Mouse (Mus musculus): ENCODE data around the gene Ric8b. TPM values are rescaled to one million over a fixed set of nuclear protein-coding genes. Genes with fewer than 3 reads are reported as not detected.

Gene Ric8b
- total RNA-seq, 2 experiments from 2014 or later = 28.6 to 36.4 TPM

DNA sequence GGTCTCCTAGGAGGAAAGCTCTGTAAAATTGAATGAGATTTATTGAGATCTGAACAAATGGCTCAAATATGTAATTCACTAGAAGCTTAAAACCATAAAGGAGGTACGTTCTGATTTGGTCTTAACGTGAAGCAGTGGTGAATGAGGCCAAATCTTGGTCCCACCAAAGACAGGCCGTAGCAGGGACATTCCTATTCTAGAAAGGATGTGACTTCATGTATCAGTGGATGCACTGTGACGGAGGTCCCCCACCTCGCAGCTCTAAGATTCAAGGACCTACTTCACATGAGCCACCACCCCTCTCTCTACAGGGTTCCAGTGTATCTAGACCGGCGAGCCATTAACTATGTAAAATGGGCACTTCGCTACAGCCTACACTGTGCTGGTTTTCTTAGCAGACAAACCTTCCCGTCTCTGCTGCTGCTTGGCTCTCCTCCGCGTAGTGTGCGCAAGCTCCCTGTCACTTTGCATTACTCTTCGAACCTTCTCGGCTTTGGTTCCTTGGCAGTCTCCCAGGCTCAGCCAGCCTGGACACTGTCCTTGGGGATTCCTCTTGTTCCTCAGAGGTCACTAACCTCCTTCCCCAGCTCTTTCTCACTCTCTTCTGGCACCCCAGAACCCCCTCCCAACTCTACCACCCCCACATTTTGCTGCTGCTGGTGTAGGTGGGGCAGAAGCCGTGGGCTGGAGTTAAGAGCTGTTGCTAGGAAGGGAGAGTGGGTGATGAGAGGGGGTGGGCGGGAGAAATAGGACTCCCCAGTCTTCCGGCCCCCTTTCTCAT is 8.2 kb upstream of the Ric8b start:
- DNase-seq = no peak

DNA sequence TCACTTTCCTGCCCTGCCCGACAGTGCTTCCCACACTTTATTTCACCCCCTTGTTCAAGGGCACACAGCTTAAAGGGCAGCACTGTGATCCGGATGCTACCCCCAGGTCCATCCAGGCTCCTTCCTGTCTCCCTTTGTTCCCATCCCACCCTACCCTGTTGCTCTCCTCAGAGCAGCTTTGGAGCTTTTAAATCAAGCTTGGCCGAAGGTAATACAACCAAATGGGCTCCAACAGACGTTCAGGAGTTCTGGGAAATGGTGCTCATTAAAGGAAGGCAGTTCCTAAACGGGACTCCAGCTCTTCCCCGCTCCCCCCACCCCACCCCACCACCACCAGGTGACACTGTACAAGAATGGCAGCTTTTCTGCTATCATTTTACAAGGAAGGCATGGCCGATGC is 7.2 kb upstream of the Ric8b start:
- no peak for DNase-seq

DNA sequence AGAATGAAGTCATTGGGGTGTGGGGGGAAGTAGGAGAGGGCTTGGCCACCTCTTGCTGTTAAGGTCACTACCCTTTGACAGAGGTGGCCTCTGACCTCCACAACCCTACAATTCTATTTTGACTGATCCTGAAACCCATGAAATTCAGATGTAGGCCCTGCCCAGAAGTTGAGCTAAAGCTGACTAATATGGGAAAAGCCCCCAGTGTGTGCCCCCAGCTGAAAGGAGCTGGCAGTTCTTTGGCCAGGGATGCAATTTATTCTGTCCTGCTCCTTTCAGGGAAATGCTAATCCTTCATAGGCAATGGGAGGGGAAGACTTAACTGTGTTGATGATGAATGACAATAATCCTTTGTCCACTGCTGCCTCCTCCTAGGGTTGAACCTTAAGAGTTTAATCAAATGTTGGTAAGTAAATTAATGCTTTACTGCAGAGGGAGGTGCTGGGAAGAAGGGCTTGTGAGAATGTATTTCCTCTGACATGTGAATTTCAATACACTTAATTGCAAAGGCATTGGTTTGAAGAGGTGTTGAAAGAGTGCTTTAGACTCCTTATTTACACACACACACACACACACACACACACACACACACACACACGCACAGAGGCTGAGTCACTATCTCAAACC is 6.5 kb upstream of the Ric8b start:
- DNase-seq = no peak

DNA sequence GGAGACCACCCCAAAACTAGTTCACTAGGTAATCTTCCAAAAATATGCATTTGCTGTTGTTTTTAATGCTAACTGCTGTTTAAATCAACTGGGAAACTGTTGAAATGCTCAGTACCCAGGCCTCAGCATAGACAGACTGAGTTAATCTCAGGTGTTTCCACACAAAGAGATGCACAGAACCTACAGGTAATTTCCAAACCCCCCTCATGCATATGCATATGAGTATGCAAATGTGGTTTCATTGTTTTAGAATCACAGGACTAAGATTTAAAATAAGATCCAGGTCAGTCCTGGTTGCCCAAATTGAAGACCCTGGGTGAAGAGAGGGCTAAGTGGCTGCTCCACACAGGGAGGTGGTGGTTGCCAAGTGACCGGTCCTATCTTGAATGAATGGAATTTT is 4.3 kb upstream of the Ric8b start:
- no peak for DNase-seq

DNA sequence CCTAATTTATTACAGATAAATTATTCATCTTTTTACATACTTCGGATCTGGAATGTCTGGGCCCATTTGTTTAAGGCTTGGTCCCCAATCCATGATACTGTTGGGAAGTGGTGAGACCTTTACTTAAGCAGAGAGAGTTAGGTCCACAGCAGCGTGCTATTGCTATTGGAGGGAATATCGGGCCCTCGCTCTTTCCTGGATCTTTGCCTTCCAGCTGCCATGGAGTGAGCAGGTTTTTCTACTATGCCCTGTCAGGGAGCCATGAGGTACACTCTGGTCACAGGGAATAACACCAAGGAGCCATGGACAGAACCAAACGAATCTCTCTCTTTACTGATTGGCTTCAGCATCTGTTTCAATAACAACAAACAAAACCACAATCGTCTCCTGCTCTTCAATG is 1.9 kb upstream of the Ric8b start:
- no peak for DNase-seq

DNA sequence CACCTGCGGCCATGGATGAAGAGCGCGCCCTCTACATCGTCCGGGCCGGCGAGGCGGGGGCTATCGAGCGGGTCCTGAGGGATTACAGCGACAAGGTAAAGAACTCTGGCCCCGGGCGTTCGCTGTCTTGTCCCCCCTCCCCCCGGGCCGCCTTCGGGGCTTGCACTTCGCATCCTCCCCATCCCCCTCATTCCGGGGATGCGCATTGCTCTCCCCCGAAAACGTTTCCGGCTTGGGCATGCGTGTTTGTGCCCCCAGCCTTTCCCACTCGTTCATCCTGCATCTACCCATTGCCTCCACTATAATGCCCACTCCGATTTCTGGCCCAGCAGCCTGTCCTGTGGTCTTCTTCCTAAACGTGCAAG is 297 bp downstream of the Ric8b start:
- no peak for DNase-seq

DNA sequence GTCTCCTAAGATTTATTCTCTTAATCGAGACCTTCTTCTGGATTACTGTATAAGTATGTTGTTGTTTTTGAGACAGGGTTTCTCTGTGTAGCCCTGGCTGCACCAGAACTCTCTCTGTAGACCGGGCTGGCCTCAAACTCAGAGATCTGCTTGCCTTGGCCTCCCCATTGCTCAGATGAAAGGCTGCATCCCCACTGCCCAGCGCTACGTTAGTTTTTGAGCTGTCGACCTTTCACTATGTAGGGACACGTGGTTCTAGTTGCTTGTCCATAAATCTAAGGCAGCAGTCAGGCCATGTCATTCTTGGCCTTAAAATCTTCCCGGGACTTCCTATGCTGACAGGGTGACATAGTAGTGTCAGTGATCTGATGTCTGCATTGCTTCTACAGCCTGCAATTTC is 8.9 kb downstream of the Ric8b start:
- no peak for DNase-seq

DNA sequence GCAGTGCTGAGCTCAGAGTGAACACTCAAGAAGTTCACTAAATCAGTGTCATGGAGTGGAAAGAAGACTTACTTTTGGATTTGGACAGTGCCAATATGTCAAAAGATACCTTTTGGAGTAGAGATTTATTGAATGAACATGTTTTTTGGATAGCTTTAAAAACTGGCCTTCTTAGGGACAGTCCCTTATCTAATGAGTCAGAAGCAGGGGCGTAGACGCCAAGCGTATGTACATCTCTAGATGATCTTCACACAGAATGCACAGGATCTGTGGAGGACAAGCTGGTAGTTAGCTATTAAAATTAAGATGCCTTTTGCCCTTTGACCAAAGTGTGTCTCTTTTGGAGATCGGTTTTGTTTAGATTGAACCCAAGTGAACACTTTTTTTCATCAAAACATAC is 9.5 kb downstream of the Ric8b start:
- no peak for DNase-seq

DNA sequence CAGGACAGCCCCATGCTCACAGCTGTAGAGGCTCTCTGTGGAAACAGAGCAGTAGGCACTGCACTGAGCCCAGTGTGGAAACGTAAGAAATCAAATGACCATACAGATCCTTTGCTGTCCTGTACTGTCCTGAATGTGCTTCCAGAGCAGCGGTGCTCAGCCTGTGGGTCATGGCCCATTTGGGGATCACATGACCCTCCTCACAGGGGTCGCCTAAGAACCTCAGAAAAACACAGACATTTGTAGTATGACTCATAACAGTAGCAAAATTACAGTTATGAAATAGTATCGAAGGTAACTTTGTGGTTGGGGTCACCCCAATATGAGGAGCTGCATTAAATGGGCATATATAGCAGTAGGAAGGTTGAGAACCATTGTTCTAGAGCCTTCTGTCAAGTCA is 11.0 kb downstream of the Ric8b start:
- no peak for DNase-seq

DNA sequence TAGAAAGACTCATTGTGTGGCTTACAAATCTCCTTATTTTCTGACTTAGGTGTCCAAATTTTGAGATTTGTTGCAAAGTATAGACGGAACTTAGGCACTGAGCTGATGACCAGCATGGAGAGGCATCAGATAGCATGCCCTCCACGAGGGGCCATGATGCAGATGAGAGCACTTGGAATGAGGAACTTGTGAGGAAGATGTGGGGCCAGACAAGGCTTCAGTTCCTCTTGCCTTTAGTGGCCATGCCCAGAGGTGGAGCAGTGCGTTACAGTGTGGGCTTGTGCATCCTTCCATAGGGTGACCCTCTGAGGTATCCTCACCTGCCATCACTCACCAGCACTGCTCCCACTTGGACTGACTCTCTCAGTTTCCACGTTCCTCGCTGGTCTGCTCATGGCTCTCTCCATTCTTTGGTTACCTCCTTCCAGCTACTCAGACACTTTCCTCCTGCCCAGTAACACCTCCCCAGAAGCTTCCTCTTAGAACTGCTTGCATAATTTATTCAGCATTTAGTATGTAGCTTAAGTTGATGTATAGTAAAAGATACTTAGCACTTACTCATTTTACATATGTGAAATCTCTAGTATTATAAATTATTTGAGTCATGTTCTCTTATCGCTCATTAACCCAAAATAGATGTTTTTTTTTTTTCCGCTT is 18.3 kb downstream of the Ric8b start:
- DNase-seq = no peak

DNA sequence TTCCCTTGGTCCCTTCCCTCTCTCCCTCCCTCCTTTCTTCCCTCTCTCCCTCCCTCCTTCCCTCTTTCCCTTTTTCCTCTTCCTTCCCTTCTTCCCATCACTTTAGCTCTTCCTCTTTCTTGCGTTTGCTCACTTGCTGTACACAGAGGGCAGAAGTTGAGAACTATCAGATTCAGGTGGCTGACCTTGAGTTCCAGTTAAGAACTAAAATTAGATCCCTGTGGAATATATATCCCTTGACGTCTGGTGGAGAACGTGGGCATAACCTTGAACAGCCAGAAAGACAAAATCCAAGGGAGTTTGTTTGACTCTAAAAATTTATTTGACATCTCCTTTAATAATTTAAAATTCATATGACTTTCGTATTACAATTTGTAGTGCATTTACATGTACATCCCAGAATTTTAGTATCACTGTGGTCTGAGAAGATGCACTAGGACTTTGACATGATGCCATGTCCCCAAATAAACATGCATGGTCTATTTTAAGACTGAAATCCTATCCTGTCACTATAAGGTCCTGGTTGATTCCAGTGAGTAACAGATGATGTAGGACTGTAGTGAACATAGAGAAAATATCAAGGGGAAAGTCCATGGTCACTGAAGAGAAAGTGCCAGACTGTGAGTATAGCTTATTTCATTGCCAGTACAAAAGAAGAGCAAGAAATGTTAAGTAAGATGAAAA is 19.6 kb downstream of the Ric8b start:
- no peak for DNase-seq

DNA sequence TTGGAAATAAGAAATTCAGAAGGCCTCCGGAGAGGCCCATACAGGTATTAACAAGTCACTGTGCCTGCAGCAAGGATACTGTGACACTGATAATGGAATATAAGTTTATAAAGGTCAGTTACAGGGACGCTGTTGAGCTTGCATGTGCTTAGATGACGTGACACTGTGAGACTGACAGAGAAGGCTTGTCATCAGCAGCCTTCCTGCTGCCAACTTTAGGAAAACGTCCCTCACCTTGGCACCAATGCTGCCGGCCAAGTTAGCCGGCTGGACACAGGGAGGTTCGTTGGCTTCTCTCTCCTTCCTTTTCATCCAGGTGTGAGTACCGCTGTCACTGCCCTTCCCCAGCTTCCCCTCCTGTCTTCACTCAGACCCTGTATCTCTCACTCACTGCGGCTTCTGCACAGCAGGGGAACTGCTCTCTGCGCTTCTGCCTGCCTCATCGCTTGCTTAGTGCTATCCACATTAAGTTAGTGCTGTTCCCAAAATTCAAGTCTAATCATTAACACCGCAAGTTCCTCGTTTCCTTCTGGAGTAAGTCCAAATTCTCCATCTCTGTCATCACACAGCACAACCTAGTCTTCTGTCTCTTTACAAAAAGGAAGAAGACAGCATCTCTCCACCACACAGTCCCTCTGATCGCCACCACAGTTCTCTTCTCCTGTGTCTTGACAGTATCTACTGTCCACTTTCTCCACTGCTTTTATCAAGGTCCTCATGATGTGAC is 20.8 kb downstream of the Ric8b start:
- no peak for DNase-seq

DNA sequence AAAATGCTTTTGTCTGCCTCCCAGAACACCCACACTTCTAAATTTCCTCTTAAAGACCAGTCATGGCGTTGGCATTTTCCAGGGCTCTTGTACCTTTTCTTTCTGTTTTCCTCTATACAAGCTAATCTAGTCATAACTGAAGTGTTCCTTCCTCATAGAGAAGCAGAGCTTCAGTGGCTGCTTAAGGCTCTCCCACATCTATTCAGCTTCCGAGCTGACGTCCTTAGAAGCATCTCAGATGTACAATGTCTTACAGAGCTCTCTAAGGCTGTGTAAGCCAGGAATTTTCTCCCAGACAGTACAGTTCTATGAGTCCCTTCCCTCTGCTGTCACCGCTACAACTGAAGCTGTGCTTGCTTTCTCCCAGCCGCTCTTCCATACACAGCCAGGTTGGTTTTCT is 21.5 kb downstream of the Ric8b start:
- no peak for DNase-seq

DNA sequence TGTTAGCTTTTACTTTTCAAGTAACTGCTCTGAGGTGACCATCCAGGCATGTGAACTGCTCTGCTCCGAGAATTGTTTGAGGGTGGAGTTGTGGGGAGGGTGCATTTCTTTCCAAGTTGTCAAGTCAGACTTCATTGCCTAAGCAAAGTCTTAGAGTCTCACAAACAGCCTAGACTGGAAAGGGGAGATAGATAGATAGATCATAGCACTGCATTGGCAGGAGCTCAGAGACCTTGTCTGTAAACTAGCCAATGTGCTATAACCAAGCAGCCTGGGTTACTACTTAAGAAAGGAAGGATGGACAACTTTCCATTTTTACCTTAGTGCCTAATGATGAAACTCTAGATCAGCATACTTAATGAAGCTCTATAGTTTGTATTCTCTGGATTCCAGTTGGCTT is 22.9 kb downstream of the Ric8b start:
- DNase-seq = no peak

DNA sequence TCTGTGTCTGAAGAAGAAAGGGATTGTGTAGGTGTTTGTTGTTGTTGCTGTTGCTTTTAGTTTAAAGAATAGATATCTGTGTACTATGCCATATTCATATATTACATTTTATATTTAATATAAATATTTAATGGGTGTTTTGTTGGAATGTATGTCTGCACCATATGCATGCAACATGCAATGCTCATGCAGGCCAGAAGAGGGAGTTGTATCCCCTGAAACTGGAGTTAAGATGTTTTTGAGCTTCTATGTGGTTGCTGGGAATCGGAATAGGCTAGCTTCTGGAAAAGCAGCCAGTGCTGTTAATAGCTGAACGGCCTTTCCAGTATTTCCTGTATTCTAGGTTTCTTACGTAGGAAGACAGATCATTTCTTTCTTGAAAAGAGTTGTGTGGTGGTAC is 28.3 kb downstream of the Ric8b start:
- DNase-seq = no peak

DNA sequence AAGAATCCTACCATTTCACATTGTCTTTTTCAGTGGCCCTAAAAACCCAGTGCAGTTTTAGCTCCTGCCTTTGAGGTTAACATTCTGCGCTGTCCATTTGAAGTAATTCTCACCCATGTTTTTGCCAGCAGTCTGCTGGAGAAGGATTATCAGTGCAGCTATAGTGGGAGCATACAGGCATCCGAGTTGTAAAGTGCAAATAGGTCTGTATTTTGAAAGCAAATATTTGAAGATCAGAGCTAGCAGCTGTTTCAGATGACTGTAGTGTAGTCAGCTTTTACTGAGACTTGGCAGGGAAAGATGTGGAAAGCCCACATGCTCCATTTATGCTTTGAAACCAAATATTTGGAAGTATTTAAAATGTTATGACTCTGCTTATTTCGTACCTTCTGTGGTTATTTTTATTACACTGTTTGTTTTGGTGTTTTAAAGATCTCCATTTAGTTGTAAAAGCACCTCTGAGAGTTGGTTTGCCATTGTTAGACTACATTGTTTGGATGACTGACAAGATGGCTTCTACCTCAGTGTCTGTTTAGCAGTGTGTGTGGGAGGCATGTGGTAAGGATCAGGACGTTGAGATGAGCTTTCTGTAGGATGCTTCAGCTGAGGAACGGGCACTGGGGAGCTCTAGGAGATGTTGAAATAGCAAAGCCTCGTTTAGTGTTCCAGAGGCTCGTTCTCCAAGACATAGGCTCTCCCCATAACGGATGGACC is 31.7 kb downstream of the Ric8b start:
- DNase-seq = no peak

DNA sequence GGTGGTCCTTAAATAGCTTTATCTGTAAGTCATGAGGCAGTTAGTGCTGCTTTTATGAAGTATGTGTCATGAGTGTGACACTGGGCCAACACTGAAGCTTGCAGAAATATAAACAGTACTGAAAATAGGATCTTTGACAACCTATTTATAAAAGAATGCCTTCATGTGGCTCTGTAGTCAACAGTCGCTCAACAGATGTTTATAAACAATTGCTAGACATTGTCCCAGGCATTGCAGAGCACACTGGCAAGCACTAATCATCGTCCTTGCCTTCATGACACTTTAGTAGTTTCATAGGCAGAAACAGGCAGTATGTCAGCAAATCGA is 32.2 kb downstream of the Ric8b start:
- DNase-seq = no peak

DNA sequence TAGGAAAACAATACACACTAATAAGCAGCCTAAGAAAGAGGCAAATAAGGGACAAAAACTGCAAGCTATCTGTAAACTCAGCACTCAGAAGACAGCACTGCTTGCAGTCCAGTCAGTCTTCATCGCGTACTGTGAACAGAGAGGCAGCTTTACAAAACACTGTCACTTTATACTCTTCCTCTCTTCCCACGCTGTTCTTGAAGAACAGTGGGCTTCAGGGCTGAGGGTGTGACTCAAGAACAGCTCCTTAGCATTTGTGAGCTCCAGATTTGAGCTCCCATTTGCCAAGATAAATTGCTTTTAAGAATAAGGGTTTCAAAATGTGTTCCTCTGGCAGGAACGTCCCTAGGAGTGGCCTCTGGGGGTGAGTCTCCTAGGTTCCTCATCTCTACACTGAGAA is 33.0 kb downstream of the Ric8b start:
- DNase-seq = no peak

DNA sequence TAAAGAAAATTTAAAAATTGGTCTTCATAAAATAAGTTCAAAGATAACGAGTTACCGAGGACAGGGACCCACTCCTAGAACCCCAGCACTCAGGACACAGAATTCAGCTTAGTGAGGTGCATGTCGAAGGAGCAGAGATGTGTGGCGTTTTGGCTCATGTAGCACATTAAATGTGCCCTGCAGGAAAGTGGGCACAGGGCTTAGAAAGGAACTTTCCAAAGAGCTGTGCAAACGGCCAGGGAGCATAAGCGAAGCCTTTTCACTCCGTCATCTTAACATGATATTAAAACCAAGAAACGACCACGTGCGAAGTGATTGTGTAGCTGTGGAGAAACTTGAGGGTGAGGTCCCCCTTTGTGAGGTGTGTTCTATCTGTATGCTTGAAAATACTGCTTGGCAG is 36.8 kb downstream of the Ric8b start:
- DNase-seq = no peak

DNA sequence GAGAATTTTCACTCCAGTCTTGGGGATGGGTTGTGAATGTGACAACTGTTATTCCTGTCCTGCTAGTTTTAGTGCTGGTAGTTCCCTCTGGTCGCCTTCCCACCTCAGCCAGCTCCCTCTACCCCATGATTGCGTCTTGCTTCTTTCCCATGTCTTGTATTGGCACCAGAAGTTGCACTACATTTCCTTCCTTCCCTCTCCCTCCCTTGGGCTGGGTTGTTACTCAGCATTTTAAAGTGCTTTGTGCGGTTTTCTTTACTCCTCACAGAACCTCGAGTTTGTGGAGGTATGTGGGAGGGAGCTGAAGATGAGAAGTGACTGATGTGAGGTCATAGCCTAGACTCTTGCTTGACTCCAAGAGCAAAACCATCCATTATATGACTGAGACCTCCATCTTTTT is 38.8 kb downstream of the Ric8b start:
- DNase-seq = no peak

DNA sequence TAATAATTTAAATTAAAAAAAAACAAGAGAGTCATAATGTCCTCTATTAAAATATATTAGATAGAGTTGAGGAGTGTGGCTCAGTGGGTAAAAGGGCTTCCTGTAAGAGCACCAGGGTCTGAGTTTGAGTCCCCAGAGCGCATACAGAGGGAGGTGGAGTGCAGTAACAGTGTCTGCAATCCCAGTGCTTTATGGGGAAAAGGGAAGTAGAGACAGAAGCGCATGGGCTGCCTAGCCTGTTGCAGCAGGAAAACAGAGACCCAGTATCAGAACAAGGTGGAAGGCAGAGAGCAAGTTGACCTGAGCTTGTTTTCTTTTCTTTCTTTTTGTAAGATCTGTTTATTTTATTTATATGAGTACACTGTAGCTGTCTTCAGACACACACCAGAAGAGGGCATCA is 41.2 kb downstream of the Ric8b start:
- DNase-seq = no peak

DNA sequence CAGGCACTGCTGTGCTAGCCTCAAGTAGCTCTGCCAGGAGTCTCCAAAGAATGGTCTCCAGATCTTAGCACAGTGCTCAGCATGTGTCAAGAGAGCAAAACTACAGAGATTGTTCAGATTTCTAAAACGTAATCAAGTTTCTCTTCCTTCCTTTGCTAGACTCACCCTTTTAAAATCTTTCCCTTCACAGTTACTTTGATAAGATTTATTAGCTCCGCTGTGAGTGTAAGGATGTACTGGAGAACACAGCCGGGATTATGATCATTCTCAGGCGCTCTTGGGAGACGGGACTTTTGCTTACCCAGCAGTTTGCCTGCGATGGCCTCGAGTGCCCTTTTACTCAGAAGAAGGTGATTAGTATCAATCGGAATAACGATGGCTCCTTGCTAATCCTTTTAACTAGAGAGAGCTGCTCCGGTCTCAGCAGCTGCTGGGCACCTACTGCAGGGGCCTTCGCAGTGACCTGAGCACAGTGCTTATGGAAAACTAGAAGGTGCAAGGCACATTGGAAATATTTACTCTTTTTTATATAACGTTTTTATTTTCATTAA is 43.0 kb downstream of the Ric8b start:
- DNase-seq = no peak

Measured in gastrocnemius, postnatal 25 days (tissue).